Mouse (Mus musculus): ENCODE measurements around the gene Anxa7.

The Anxa7 gene

GRCm38 (mm10) chr14:20479291-20480194 lies at the start of gene Anxa7:
Anxa7 (minus strand) TSS chr14:20480133.
- DNase-seq: peak; percentile 80

GRCm38 (mm10) chr14:20529643-20530042 lies 49.7 kb upstream of the Anxa7 start:
- no peak for DNase-seq

GRCm38 (mm10) chr14:20520179-20520578 lies 40.2 kb upstream of the Anxa7 start:
- no peak for DNase-seq

GRCm38 (mm10) chr14:20508424-20508823 lies 28.5 kb upstream of the Anxa7 start:
- no peak for DNase-seq

GRCm38 (mm10) chr14:20502966-20503365 lies 23.0 kb upstream of the Anxa7 start:
- DNase-seq: no peak

GRCm38 (mm10) chr14:20499982-20500381 lies 20.0 kb upstream of the Anxa7 start:
- no peak for DNase-seq

- DNase-seq: no peak
Observed at GRCm38 (mm10) chr14:20496603-20497002, 16.7 kb upstream of the Anxa7 start, which contains the start of gene Mss51. Mss51 (minus strand) TSS chr14:20496901.

GRCm38 (mm10) chr14:20486031-20486430 lies 6.1 kb upstream of the Anxa7 start:
- no peak for DNase-seq

GRCm38 (mm10) chr14:20482051-20482751 lies 2.3 kb upstream of the Anxa7 start:
- no peak for DNase-seq

GRCm38 (mm10) chr14:20481211-20481610 lies 1.3 kb upstream of the Anxa7 start:
- DNase-seq: peak; percentile 16

GRCm38 (mm10) chr14:20480195-20480579 lies 254 bp upstream of the Anxa7 start:
- DNase-seq: no peak

- peak; percentile 24 for DNase-seq
Observed at GRCm38 (mm10) chr14:20478801-20479200, 1.1 kb downstream of the Anxa7 start.

- peak; percentile 28 for DNase-seq
Observed at GRCm38 (mm10) chr14:20478385-20478784, 1.5 kb downstream of the Anxa7 start.

GRCm38 (mm10) chr14:20477261-20478025 lies 2.5 kb downstream of the Anxa7 start:
- no peak for DNase-seq

GRCm38 (mm10) chr14:20460216-20460615 lies 19.7 kb downstream of the Anxa7 start:
- DNase-seq: no peak

GRCm38 (mm10) chr14:20458378-20458777 lies 21.6 kb downstream of the Anxa7 start:
- DNase-seq: no peak

- DNase-seq: no peak
Observed at GRCm38 (mm10) chr14:20452929-20453328, 27.0 kb downstream of the Anxa7 start.

GRCm38 (mm10) chr14:20451765-20452331 lies 28.1 kb downstream of the Anxa7 start, which contains the start of gene Cfap70:
Cfap70 (minus strand) TSS chr14:20452226.
- peak; percentile 69 for DNase-seq

- DNase-seq: no peak
Observed at GRCm38 (mm10) chr14:20451302-20451701, 28.6 kb downstream of the Anxa7 start.

GRCm38 (mm10) chr14:20447209-20447608 lies 32.7 kb downstream of the Anxa7 start:
- DNase-seq: no peak

GRCm38 (mm10) chr14:20442252-20442651 lies 37.7 kb downstream of the Anxa7 start:
- no peak for DNase-seq

- no peak for DNase-seq
Observed at GRCm38 (mm10) chr14:20436976-20437375, 43.0 kb downstream of the Anxa7 start.

- DNase-seq: no peak
Observed at GRCm38 (mm10) chr14:20432420-20432819, 47.5 kb downstream of the Anxa7 start.

All from thymus, postnatal 25 days (tissue).